Mouse (Mus musculus): ENCODE measurements at regions not wholly inside any gene's neighbourhood (a gene's known extent, or its start where the extent isn't known, plus 50 kb on each side); places are given as distances from the start of the nearest gene placed in this dataset.
"Not testable (repeated sequence)": the region's sequence is repeated elsewhere in the genome, so short reads cannot be mapped to it uniquely, and the experiment has no call there.

GRCm38 (mm10) chr2:133738839-133739430 is 187.0 kb downstream of the Bmp2 start:
- DNase-seq (ENCODE audit: low read depth, low spot score) = peak; percentile 62

- no peak for DNase-seq (ENCODE audit: low read depth, low spot score)
Measured at GRCm38 (mm10) chr2:133748493-133748892, 196.5 kb downstream of the Bmp2 start.

- DNase-seq (ENCODE audit: low read depth, low spot score) = no peak
Measured at GRCm38 (mm10) chr2:133749846-133750637, 198.1 kb downstream of the Bmp2 start.

GRCm38 (mm10) chr2:133754088-133754487 is 202.1 kb downstream of the Bmp2 start:
- DNase-seq (ENCODE audit: low read depth, low spot score) = no peak

- no peak for DNase-seq (ENCODE audit: low read depth, low spot score)
Measured at GRCm38 (mm10) chr2:133761496-133761895, 209.5 kb downstream of the Bmp2 start.

GRCm38 (mm10) chr2:133768546-133768945 is 216.6 kb downstream of the Bmp2 start:
- no peak for DNase-seq (ENCODE audit: low read depth, low spot score)

- DNase-seq (ENCODE audit: low read depth, low spot score) = no peak
Measured at GRCm38 (mm10) chr2:133783588-133784342, 231.8 kb downstream of the Bmp2 start.

GRCm38 (mm10) chr2:133791031-133791430 is 239.1 kb downstream of the Bmp2 start:
- no peak for DNase-seq (ENCODE audit: low read depth, low spot score)

GRCm38 (mm10) chr2:133793293-133793692 is 241.3 kb downstream of the Bmp2 start:
- DNase-seq (ENCODE audit: low read depth, low spot score) = no peak

- DNase-seq (ENCODE audit: low read depth, low spot score) = peak; percentile 67
Measured at GRCm38 (mm10) chr2:133802666-133803065, 250.7 kb downstream of the Bmp2 start.

- DNase-seq (ENCODE audit: low read depth, low spot score) = no peak
Measured at GRCm38 (mm10) chr2:133821418-133821817, 269.5 kb downstream of the Bmp2 start.

GRCm38 (mm10) chr2:133829406-133829805 is 277.4 kb downstream of the Bmp2 start:
- DNase-seq (ENCODE audit: low read depth, low spot score) = no peak

GRCm38 (mm10) chr2:133850485-133850884 is 298.5 kb downstream of the Bmp2 start:
- no peak for DNase-seq (ENCODE audit: low read depth, low spot score)

- not testable (repeated sequence) for DNase-seq (ENCODE audit: low read depth, low spot score)
Measured at GRCm38 (mm10) chr2:133874982-133875381, 323.0 kb downstream of the Bmp2 start.

- DNase-seq (ENCODE audit: low read depth, low spot score) = no peak
Measured at GRCm38 (mm10) chr2:133883682-133884081, 331.7 kb downstream of the Bmp2 start.

- no peak for DNase-seq (ENCODE audit: low read depth, low spot score)
Measured at GRCm38 (mm10) chr2:133906269-133906668, 354.3 kb downstream of the Bmp2 start.

All from forelimb bud, embryonic 11.5 days (tissue).